Mouse (Mus musculus) left cerebral cortex, adult 2 months (tissue): ENCODE results near the gene Bpnt1. TPM values are rescaled to one million over a fixed set of nuclear protein-coding genes. Genes with fewer than 3 reads are reported as not detected.

Experiments used
- DNase-seq, 2 experiments: peaks; one replicate each; pipeline ENCODE4 v3.0.0; 2021 to 2022; ENCODE audit warnings: low spot score in 2 of 2, mixed read lengths in 1 of 2; ENCODE audit errors: extremely low spot score in 1 of 2
- H3K27ac ChIP-seq: fragments of 200-600 bp; 2 replicates; pipeline ENCODE4 v1.8.1; 2022
- H3K4me3 ChIP-seq: fragments of 200-600 bp; 2 replicates; pipeline ENCODE4 v1.8.1; 2022
- CTCF ChIP-seq: fragments of 200-600 bp; IDR thresholded peaks from 2 replicates; pipeline ENCODE4 v1.8.1; 2022; ENCODE audit warnings: antibody characterized with exemption, mild to moderate bottlenecking, moderate library complexity
- intact Hi-C: fragments of 180-260 bp; cut with DNase I; formaldehyde crosslinking; loops from one replicate; pipeline ENCODE4 v1.15.1; 2025
- long read RNA-seq, 2 experiments: library from polyadenylated mRNA; stranded (forward); transcript quantifications; one replicate each; pipeline ENCODE4 v2.0.0; 2021; ENCODE audit warnings: borderline mapping rate in 2 of 2
- total RNA-seq, 2 experiments: library from RNA; stranded (reverse); gene quantifications; 2 replicates each; pipeline ENCODE4 v1.2.3; 2021

Bpnt1 gene
- total RNA-seq = 10 to 100 TPM; 69.6 to 71.2 TPM
- long read RNA-seq, experiment 1, transcript Bpnt1-205 (10 exons, 1,226 nt) = major isoform, 30 of 55 reads
- long read RNA-seq, experiment 1, transcript Bpnt1-201 (9 exons, 2,200 nt) = minor isoform, 17 of 55 reads
- long read RNA-seq, experiment 1, partial matches to known transcripts = 1 of 55 reads
- long read RNA-seq, experiment 1, other reads (novel, unspliced or antisense) = 7 of 55 reads
- long read RNA-seq, experiment 2, transcript Bpnt1-201 (9 exons, 2,200 nt) = minor isoform, 11 of 34 reads
- long read RNA-seq, experiment 2, transcript Bpnt1-205 (10 exons, 1,226 nt) = major isoform, 18 of 34 reads
- long read RNA-seq, experiment 2, partial matches to known transcripts = 2 of 34 reads
- long read RNA-seq, experiment 2, other reads (novel, unspliced or antisense) = 3 of 34 reads

DNA sequence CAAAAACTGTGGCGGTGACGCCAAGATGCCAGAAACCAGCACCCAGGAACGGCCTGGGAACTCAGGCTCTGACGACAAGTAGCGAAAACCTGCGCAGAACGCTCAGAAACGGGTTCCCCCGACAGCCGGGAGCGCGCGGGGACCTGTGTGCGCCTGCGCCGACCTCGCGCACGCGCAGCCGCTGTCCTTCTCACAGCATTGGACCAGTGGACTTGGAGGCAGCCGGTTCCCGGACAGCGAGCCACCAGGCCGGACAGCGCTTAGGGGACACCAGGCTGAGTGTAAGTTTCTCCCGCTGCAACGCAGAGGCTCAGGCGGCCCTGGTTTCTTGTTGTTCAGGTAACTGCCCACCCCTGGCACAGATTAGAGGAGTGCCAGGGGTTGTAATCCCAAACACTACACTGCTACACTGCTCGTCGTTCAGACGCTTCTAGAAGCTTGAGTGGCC, at the start of gene Bpnt1:
TSS of gene Bpnt1 (plus strand) at position 167 of the 448 bp plus-strand sequence.
- Histone ChIP-seq H3K4me3 (peak within 1 kb of the TSS; percentile 95), H3K27ac (peak within 1 kb of the TSS; percentile 93)
- DNase-seq = peak; percentile 84 to 89
- intact Hi-C loops = loop anchor here (2.0 kb wide), 1 partner anchor 31 kb away; the partner anchor contains the start of gene Eprs
- TF ChIP-seq CTCF = no peak

DNA sequence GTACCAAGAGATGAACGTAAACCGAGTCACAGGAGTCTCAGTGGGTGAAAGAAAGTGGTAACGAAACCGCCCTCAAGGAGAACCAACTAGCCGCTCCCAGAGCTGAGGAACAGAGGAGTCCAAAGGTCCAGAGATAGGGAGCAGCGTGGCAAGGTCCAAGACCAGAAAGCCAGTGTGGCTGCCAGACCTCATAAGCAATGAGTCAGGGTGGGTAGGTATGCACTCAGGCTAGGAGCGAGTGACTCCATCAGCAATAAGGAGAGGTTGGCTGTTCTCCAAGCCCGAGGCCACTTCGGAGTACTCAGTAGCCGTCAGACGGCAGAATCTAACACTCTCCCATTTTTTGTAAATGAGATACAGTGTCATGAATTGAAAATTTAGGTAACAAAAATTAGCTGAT, 49.1 kb upstream of the Bpnt1 start:
- no peak overlapping the region for H3K4me3 ChIP-seq
- no peak for TF ChIP-seq CTCF
- intact Hi-C loops = no loop called here
- DNase-seq = no peak
- H3K27ac ChIP-seq = no peak overlapping the region

DNA sequence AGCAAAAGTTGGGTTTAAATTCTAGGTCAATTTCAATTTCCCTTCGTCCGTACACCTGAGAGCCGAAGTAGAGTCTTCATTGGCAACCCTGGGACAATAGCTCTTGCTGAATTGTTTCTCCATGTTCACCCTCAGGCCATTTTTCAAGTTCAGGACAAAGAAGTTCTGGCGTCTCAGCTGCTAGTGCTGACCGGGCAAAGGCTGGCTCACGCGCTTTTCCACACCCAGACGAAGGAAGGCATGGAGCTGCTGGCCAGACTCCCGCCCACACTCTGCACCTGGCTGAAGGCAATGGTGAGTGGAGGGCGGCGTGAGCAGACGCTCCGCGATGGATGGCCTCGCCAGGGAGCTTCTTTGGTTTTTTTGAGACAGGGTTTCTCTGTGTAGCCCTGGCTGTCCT, 48.7 kb upstream of the Bpnt1 start:
- Histone ChIP-seq H3K27ac (no peak overlapping the region), H3K4me3 (no peak overlapping the region)
- intact Hi-C loops = no loop called here
- TF ChIP-seq CTCF = no peak
- DNase-seq = no peak

DNA sequence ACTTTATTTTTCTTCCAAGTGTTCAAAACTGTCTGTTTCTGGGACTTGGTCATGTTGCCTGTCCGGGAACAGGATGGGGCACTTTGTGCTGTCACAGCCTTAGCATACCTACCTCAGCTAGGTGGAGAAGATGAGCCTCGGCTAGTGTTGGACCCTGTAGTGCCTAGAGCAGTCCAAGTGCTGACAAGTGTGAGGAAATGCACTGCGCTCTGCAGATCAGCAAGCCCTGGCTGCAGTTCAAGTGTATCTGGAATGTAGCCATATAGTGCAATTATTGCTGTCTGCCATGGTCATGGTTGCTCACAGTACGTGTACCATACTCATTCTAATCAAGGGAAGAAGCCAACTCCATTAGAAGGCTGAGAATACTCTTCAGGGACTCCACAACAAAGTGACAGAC, 47.2 kb upstream of the Bpnt1 start:
- no peak for TF ChIP-seq CTCF
- no peak overlapping the region for H3K4me3 ChIP-seq
- H3K27ac ChIP-seq = no peak overlapping the region
- intact Hi-C loops = no loop called here
- no peak for DNase-seq

DNA sequence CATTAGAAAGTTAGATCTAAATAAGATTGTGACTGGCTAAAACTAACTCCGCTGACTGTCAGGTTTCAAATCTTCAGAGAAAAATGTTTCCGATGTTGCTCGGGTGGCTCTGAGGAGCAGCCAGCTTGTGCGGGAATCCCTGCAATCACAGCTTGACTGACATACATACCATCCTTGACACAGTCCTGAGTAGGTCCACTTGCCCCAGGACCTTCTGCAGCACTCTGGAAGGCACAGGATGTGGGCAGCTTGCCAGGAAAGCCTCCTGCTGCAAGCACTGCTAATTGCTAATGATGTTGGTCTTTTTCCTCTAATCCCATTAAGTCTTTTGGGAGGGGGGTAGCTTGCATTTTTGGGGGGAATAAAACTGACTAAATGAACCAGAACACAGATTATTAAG, 46.8 kb upstream of the Bpnt1 start:
- DNase-seq = no peak
- Histone ChIP-seq H3K27ac (no peak overlapping the region), H3K4me3 (no peak overlapping the region)
- TF ChIP-seq CTCF = no peak
- intact Hi-C loops = no loop called here

DNA sequence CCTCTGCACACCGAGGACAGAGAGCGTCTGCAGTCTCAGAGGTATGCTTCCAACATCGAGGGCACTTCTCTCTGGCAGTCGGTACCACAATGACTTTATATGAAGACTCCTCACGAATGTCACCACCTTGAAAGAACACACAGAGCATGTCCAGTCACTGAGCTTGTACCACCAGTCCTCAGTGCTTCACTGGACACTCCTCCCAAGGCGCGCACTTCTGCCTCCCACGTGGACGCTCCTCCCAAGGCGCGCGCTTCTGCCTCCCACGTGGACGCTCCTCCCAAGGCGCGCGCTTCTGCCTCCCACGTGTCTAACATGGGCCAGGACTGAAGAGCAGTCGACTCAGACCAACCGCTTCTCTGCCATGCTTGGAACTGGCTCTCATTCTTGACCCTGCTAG, 44.9 kb upstream of the Bpnt1 start:
- DNase-seq = no peak
- Histone ChIP-seq H3K27ac (no peak overlapping the region), H3K4me3 (no peak overlapping the region)
- TF ChIP-seq CTCF = no peak
- intact Hi-C loops = no loop called here

DNA sequence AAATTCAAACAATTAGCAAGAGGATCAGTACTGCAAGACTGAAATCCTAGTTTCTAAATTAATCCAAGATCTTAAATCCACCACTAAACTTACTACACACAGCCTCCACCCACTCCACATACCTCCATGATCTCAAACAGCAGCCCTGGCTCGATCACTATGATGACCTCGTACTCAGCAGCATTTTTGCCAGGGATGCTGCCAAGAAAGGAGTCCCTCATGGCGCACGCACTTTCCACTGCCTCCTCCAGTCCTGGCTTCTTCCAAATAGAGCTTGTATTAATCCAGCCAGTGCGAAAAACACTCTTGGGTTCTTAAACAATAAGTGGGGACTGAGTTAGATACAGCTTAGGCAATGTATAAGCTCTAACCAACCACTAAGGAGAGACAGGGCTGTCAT, 42.7 kb upstream of the Bpnt1 start:
- Histone ChIP-seq H3K27ac (no peak overlapping the region), H3K4me3 (no peak overlapping the region)
- TF ChIP-seq CTCF = no peak
- intact Hi-C loops = no loop called here
- DNase-seq = no peak

DNA sequence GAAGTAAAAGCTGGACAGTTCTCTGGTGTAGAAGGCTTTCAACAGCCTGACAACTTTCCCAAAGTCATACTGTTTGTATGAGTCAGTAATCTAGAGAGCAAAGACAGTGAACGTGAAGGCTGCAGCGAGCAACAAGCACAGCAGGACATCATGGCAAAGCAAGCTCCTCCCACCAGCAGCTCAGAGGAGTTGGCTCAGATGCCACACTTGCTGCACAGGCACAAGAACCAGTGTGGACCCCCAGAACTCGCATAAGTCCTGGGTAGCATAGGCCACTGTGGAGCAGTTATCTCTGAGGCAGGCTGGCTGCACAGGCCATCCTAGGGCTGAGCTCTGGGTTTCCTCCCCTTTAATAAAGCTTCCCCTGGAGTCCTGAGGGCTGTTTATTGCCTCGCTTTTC, 40.6 kb upstream of the Bpnt1 start:
- intact Hi-C loops = no loop called here
- no peak overlapping the region for H3K27ac ChIP-seq
- TF ChIP-seq CTCF = no peak
- H3K4me3 ChIP-seq = no peak overlapping the region
- no peak for DNase-seq

DNA sequence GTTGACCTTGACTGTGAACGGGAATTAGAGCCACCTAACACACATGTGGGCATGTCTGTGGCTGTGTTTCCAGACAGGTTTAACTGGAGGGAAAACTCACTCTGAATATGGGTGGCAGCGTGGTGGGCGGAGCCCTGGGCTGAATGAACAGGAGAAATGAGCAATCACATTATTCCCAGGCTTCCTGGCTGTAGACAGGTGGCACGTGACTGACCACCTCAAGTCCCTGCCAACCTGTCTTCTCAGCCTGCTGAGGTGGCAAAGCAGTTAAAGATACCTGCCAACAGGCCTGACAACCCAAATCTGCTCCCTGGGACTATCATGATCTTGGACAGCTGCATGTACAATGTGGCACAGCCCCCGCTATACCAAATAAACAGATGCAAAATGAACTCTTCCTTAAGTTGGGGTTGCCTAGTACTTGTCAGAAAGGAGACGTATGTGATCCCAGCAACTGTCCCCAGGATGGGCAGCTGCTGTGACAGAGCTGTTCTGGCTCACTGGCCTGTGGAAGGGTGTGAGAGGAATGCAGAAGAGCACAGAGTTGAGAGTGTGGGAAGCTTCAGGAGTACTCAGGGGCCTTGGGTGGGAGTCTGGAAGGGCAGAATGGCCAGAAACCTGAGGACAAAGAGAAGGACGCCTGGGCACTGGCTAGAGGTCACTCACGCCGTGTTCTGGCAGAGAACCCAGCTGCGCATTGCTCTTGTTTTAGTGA, 39.1 kb upstream of the Bpnt1 start:
- intact Hi-C loops = no loop called here
- no peak for TF ChIP-seq CTCF
- Histone ChIP-seq H3K27ac (no peak overlapping the region), H3K4me3 (no peak overlapping the region)
- no peak for DNase-seq

DNA sequence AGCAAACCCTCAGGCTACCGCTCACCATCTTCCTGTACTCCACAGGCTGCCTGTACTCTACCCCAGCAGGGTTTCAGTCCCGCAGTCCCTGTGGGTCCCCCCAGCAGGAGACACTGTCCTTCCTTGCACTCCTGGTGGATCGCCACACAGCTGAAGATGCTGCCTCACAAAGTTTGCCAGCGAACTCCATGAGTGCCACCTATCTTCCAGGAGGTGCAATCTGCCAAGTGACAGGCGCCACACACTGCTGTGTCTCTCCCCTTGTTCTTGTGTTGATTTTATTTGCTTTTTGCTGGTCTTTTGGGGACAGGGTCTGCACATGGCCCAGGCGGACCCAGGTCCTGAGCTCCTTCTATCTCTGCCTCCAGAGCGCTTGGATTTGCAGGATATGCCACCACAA, 35.1 kb upstream of the Bpnt1 start:
- no peak for DNase-seq
- no peak overlapping the region for H3K4me3 ChIP-seq
- intact Hi-C loops = no loop called here
- no peak for TF ChIP-seq CTCF
- H3K27ac ChIP-seq = no peak overlapping the region

DNA sequence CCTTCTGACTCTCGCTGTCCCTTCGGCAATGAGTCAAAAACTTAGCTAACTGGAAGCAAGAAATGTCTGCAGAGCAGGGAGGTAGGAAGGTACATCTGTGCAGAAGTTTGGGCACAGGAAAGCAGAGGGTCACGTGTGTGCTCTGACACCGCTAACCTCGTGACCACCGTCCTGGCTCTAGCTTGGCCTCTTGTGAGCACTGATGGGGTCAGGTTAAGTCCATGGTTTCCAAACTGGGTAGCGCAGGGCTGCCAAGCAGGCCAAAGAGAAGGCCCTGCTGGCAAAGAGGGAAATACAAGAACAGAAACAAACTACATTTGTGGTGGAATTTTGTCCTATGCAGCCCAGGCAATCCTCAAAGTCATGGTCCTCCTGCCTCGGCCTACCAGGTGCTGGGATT, 33.5 kb upstream of the Bpnt1 start:
- no peak for TF ChIP-seq CTCF
- no peak for DNase-seq
- no peak overlapping the region for H3K4me3 ChIP-seq
- intact Hi-C loops = no loop called here
- no peak overlapping the region for H3K27ac ChIP-seq

DNA sequence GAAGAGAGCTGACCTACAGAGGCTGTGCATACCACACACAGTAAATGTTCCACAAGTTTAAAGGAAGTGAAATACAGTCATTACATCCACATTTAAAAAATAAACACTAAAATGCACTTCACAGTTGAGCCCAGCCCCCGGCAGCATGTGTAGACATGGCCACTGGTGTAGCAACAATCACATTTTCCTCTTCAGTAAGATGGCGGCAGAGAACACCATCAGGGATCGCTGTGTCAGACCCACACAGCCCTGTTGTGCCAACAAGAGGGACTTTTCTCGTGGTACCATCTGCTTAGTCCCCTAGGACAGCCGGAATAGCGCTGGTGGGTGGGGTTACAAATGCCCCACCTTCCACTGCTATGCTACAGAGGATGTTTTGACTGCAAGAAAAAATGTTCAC, 29.1 kb upstream of the Bpnt1 start:
- TF ChIP-seq CTCF = no peak
- intact Hi-C loops = no loop called here
- Histone ChIP-seq H3K27ac (no peak overlapping the region), H3K4me3 (no peak overlapping the region)
- no peak for DNase-seq
